Mouse (Mus musculus) testis, adult 2 months (tissue): ENCODE results near the gene Psmd5. TPM values are rescaled to one million over a fixed set of nuclear protein-coding genes. Genes with fewer than 3 reads are reported as not detected.
"Not testable (repeated sequence)": the region's sequence is repeated elsewhere in the genome, so short reads cannot be mapped to it uniquely, and the experiment has no call there.

ENCODE experiments used
- H3K27ac ChIP-seq: fragments of 200-500 bp; 2 replicates; pipeline ENCODE4 v1.5.1; 2012; ENCODE audit warnings: low read depth, low read length; ENCODE audit not compliant: control insufficient read depth, insufficient read depth
- H3K27me3 ChIP-seq: fragments of 200-500 bp; 2 replicates; pipeline ENCODE4 v1.6.1; 2012; ENCODE audit warnings: mild to moderate bottlenecking, low read length, moderate library complexity; ENCODE audit not compliant: control insufficient read depth, insufficient read depth
- H3K36me3 ChIP-seq: fragments of 200-500 bp; 2 replicates; pipeline ENCODE4 v1.6.1; 2012; ENCODE audit warnings: mild to moderate bottlenecking, low read length; ENCODE audit not compliant: control insufficient read depth, insufficient read depth
- H3K4me1 ChIP-seq: fragments of 200-500 bp; 2 replicates; pipeline ENCODE4 v1.6.1; 2012; ENCODE audit warnings: low read length; ENCODE audit not compliant: control insufficient read depth, insufficient read depth
- H3K4me3 ChIP-seq: fragments of 200-500 bp; 2 replicates; pipeline ENCODE4 v1.5.1; 2012; ENCODE audit warnings: low read depth, mild to moderate bottlenecking, low read length, moderate library complexity, mixed read lengths; ENCODE audit not compliant: control insufficient read depth
- CTCF ChIP-seq: fragments of 200-500 bp; IDR thresholded peaks from 2 replicates; pipeline ENCODE4 v1.5.1; 2012; ENCODE audit warnings: low read depth, mild to moderate bottlenecking, inconsistent platforms, low read length, moderate library complexity; ENCODE audit not compliant: control insufficient read depth, insufficient read depth, insufficient replicate concordance
- POLR2A ChIP-seq: fragments of 200-500 bp; IDR thresholded peaks from 2 replicates; pipeline ENCODE4 v1.6.1; 2012; ENCODE audit warnings: low read depth, mild to moderate bottlenecking, inconsistent platforms, low read length, moderate library complexity; ENCODE audit not compliant: control insufficient read depth
- polyA plus RNA-seq: library from polyadenylated mRNA; depleted of rRNA; stranded (reverse); fragments of >200 nt; gene quantifications from 2 replicates; pipeline ENCODE4 v1.2.3, GENCODE M21; 2012

Gene Psmd5
- polyA plus RNA-seq, 1 experiment = 8.0 TPM

GRCm38 (mm10) chr2:34825827-34826459, 48.8 kb downstream of the Psmd5 start, which contains the start of gene Fbxw2:
Gene Fbxw2, minus strand, starts transcription at chr2:34826311.
- Histone ChIP-seq H3K4me3 (peak within 1 kb of the TSS; percentile 99), H3K4me1 (peaks cover 3% of the 10 kb centered on the region), H3K36me3 (no peaks in the 10 kb centered on the region), H3K27me3 (no peaks in the 10 kb centered on the region), H3K27ac (peak within 1 kb of the TSS; percentile 76)
- TF ChIP-seq CTCF (no peak), POLR2A (peak; percentile 77)

- no peak overlapping the region for H3K4me3 ChIP-seq
- TF ChIP-seq CTCF = no peak
- no peak for TF ChIP-seq POLR2A
- H3K27ac ChIP-seq = no peak overlapping the region
- no peaks in the 10 kb centered on the region for H3K27me3 ChIP-seq
- H3K4me1 ChIP-seq = no peaks in the 10 kb centered on the region
- no peaks in the 10 kb centered on the region for H3K36me3 ChIP-seq
Observed at GRCm38 (mm10) chr2:34818492-34818891, 56.3 kb downstream of the Psmd5 start.

- H3K4me1 ChIP-seq, H3K27me3 ChIP-seq, H3K36me3 ChIP-seq, H3K27ac ChIP-seq, H3K4me3 ChIP-seq: not testable (repeated sequence)
Observed at GRCm38 (mm10) chr2:34815893-34816292, 58.9 kb downstream of the Psmd5 start.

- Histone ChIP-seq H3K36me3 (no peaks in the 10 kb centered on the region), H3K4me1 (no peaks in the 10 kb centered on the region), H3K27me3 (no peaks in the 10 kb centered on the region), H3K4me3 (no peak overlapping the region), H3K27ac (no peak overlapping the region)
- no peak for TF ChIP-seq POLR2A
- TF ChIP-seq CTCF = no peak
Observed at GRCm38 (mm10) chr2:34812706-34813105, 62.1 kb downstream of the Psmd5 start.

- Histone ChIP-seq H3K36me3 (no peaks in the 10 kb centered on the region), H3K27me3 (no peaks in the 10 kb centered on the region), H3K4me1 (no peaks in the 10 kb centered on the region), H3K27ac (no peak overlapping the region), H3K4me3 (no peak overlapping the region)
- TF ChIP-seq CTCF (no peak), POLR2A (no peak)
Observed at GRCm38 (mm10) chr2:34810775-34811174, 64.0 kb downstream of the Psmd5 start.

- Histone ChIP-seq H3K36me3 (no peaks in the 10 kb centered on the region; the same call in 1 of the 2 replicates), H3K27me3 (no peaks in the 10 kb centered on the region), H3K4me1 (no peaks in the 10 kb centered on the region), H3K4me3 (no peak overlapping the region), H3K27ac (no peak overlapping the region)
- no peak for TF ChIP-seq CTCF
- no peak for TF ChIP-seq POLR2A
Observed at GRCm38 (mm10) chr2:34809568-34809967, 65.2 kb downstream of the Psmd5 start.

GRCm38 (mm10) chr2:34808057-34808456, 66.7 kb downstream of the Psmd5 start:
- H3K36me3 ChIP-seq = no peaks in the 10 kb centered on the region; the same call in 1 of the 2 replicates
- TF ChIP-seq CTCF (no peak), POLR2A (no peak)

GRCm38 (mm10) chr2:34805364-34805950, 69.3 kb downstream of the Psmd5 start:
- Histone ChIP-seq H3K27ac (no peak overlapping the region), H3K4me1 (peaks cover 3% of the 10 kb centered on the region), H3K36me3 (no peaks in the 10 kb centered on the region; the same call in 1 of the 2 replicates), H3K27me3 (no peaks in the 10 kb centered on the region), H3K4me3 (no peak overlapping the region)
- TF ChIP-seq CTCF (no peak), POLR2A (no peak)

More at GRCm38 (mm10) chr2:34808057-34808456, 66.7 kb downstream of the Psmd5 start:
- Histone ChIP-seq H3K27ac (no peak overlapping the region), H3K4me3 (no peak overlapping the region), H3K4me1 (peaks cover 2% of the 10 kb centered on the region; the same call in 1 of the 2 replicates), H3K27me3 (no peaks in the 10 kb centered on the region)
